Mouse (Mus musculus) forebrain, embryonic 14.5 days (tissue): ENCODE measurements around the gene Ccna1. TPM values are rescaled to one million over a fixed set of nuclear protein-coding genes. Genes with fewer than 3 reads are reported as not detected.

Experiments used
- ATAC-seq: fragments of 200-750 bp; cut with Nextera tagmentation; 2 replicates; pipeline ENCODE4 v1.8.0; 2017; ENCODE audit warnings: mild to moderate bottlenecking, moderate library complexity
- DNase-seq: peaks from one replicate; pipeline ENCODE4 v3.0.0-alpha.2; 2015; ENCODE audit warnings: low spot score
- H3K27ac ChIP-seq: fragments of 300-500 bp; sonication (generic); 2 replicates; pipeline ENCODE4 v1.5.1; 2014; ENCODE audit warnings: low read depth, mild to moderate bottlenecking, control low read depth, low read length, moderate library complexity
- H3K27me3 ChIP-seq: fragments of 300-500 bp; sonication (generic); replicated peaks from 2 replicates; pipeline ENCODE4 v1.6.1; 2014; ENCODE audit warnings: low read length, control low read depth, mixed read lengths; ENCODE audit not compliant: control insufficient read depth, insufficient read depth
- H3K36me3 ChIP-seq: fragments of 300-500 bp; sonication (generic); 2 replicates; pipeline ENCODE4 v1.6.1; 2014; ENCODE audit warnings: low read length, control low read depth; ENCODE audit not compliant: control insufficient read depth, insufficient read depth
- H3K4me1 ChIP-seq: fragments of 300-500 bp; sonication (generic); 2 replicates; pipeline ENCODE4 v1.6.1; 2014; ENCODE audit warnings: antibody characterized with exemption, low read length, control low read depth; ENCODE audit not compliant: control insufficient read depth, insufficient read depth
- H3K4me2 ChIP-seq: fragments of 300-500 bp; sonication (generic); 2 replicates; pipeline ENCODE4 v1.6.1; 2014; ENCODE audit warnings: mild to moderate bottlenecking, control low read depth, low read length
- H3K4me3 ChIP-seq: fragments of 300-500 bp; sonication (generic); 2 replicates; pipeline ENCODE4 v1.5.1; 2014; ENCODE audit warnings: low read depth, low read length, control low read depth
- H3K9ac ChIP-seq: fragments of 300-500 bp; sonication (generic); 2 replicates; pipeline ENCODE4 v1.6.1; 2014; ENCODE audit warnings: mild to moderate bottlenecking, low read length, control low read depth, moderate library complexity
- H3K9me3 ChIP-seq: fragments of 300-500 bp; sonication (generic); replicated peaks from 2 replicates; pipeline ENCODE4 v1.6.1; 2016; ENCODE audit warnings: low read length, control low read depth, mixed read lengths; ENCODE audit not compliant: control insufficient read depth
- WGBS: fragments of 180-500 bp; shearing (Covaris S2); extraction: QIAGEN DNeasy Blood & Tissue Kit; methylation state at CpG from one replicate; pipeline ENCODE4 v1.1.7; 2014; 5-methylcytosine and 5-hydroxymethylcytosine counted together
- polyA plus RNA-seq: library from polyadenylated mRNA; unstranded; fragments of >200 nt; fragmentation: Nextera tagmentation; extraction: Ambion mirVana; gene quantifications from 2 replicates; pipeline ENCODE4 v1.2.1, GENCODE M21; 2014

The Ccna1 gene
- polyA plus RNA-seq = 2.7 and 3.4 TPM in 2 replicates

DNA sequence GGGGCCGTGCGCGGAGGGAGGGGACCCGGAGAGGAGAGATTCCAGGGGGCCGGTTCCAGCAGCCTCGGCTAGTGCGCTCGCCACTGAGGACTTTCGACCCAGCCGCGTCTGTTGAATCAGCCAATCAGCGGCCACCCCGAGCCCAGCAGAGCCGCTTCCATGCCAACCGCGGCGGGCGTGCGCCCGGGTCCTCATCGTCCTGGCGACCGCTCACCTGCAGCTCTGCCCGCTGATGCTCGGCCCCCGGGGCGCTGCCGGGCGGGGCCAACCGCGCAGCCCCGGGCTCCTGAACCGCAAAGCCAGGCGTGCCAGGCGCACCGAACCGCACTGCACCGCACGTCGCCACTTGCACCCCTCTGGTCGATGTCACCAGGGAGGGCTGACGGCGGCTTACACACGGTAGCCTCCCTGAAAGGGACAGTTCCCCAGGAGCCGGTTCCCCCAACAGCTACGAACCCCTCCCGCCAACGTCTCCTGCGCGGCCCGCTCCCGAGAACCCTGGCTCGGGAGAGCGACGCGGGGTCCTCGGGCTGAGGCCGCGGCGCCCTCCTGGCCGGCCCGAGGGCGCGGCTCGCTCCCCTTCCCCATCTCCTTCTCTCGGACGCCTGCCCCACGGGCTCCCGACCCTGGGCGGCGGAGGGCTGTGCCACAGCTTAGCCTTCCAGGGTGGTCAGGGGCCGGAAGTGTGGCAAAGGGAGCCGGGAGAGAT, at the start of gene Ccna1:
Ccna1 (minus strand) TSS at position 464 of the 709 bp plus-strand sequence.
- no peaks in the 10 kb centered on the region for H3K9me3 ChIP-seq
- H3K4me1 ChIP-seq = peaks cover 10% of the 10 kb centered on the region; the same call in 1 of the 2 replicates
- DNase-seq (peak; percentile 84), ATAC-seq (peak; percentile 97)
- peak within 1 kb of the TSS; percentile 58 for H3K4me3 ChIP-seq
- H3K27ac ChIP-seq = no peak within 1 kb of the TSS
- H3K36me3 ChIP-seq = no peaks in the 10 kb centered on the region
- peak within 1 kb of the TSS; percentile 99 for H3K4me2 ChIP-seq
- under 1% methylated on average over 54 of the region's 73 CpGs for WGBS
- H3K27me3 ChIP-seq = 0 out of 2 replicates have a peak, but pooled peaks cover 4% of the 10 kb centered on the region
- peak within 1 kb of the TSS; percentile 68 for H3K9ac ChIP-seq

DNA sequence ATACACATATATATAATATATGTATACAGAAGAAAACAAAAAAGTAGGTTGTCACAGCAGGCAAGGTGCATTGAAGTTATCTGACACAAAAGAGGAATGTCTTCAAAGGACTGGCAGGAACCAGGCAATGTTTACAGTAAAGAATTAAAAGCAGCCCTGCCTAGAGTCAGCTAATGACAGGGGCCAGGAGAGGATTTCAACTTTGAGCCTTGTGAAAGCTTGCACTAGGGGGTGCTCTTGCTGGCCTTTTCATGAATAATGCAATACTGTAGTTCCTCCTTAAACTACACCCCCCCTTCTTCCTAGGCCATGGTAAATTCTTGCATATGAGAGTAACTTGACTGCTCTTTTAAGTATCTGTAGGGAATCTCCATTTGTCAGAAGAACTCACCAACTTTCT, 45.8 kb upstream of the Ccna1 start:
- no peaks in the 10 kb centered on the region for H3K36me3 ChIP-seq
- no peaks in the 10 kb centered on the region for H3K27me3 ChIP-seq
- no peak for DNase-seq
- no peak overlapping the region for H3K4me3 ChIP-seq
- H3K9me3 ChIP-seq = no peaks in the 10 kb centered on the region
- H3K9ac ChIP-seq = no peak overlapping the region
- ATAC-seq = no peak
- 0 out of 2 replicates have a peak, but pooled peaks cover 8% of the 10 kb centered on the region for H3K4me1 ChIP-seq
- no peak overlapping the region for H3K27ac ChIP-seq
- H3K4me2 ChIP-seq = no peak overlapping the region

DNA sequence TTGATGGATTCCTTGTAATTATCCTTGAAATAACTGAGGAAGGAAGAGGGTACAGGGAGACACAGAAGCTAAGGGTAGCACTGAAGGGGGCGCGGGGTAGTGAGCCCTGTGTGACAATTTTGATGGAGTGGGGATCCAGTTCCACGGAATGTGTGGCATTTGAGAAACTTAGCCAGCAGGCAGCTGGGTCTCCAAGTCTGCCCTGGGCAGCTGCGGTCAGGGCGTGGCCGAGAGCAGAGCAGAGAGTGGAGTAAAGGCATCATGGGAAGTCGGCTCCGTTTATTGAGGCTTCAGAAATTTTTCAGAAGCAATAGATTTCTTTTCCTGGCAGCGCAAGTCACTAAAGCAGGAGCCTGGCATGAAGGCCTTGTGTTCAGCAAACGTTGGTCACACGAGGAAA, 43.7 kb upstream of the Ccna1 start:
- DNase-seq (no peak), ATAC-seq (no peak)
- Histone ChIP-seq H3K9me3 (no peaks in the 10 kb centered on the region), H3K27ac (no peak overlapping the region), H3K4me3 (no peak overlapping the region), H3K9ac (no peak overlapping the region), H3K36me3 (no peaks in the 10 kb centered on the region), H3K4me1 (0 out of 2 replicates have a peak, but pooled peaks cover 8% of the 10 kb centered on the region), H3K27me3 (no peaks in the 10 kb centered on the region), H3K4me2 (no peak overlapping the region)
- WGBS = 88% methylated on average over 11 of the region's 11 CpGs

DNA sequence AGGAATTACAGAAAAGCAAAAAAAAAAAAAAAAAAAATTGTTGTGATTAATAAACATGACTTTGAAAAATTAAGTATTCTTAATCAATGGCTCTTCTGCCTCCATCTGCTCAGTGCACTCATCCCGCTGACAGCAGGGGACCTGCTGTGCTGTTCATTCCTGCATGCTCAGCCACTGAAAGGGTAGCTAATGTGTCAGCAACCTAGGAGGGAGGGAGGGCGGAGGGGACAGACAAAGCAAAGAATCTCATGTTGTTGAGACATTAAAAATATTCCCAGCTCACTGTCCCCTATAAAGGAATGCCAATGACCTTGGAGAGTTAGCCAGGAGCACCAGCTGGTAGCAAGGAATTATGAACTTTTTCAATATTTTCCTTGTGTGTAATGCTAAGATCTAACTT, 42.7 kb upstream of the Ccna1 start:
- no peak overlapping the region for H3K27ac ChIP-seq
- no peaks in the 10 kb centered on the region for H3K9me3 ChIP-seq
- H3K4me3 ChIP-seq = no peak overlapping the region
- no peaks in the 10 kb centered on the region for H3K27me3 ChIP-seq
- 15% methylated on average over 2 of the region's 2 CpGs for WGBS
- H3K4me2 ChIP-seq = no peak overlapping the region
- ATAC-seq (peak; percentile 70; the same call in 1 of the 2 replicates), DNase-seq (peak; percentile 60)
- H3K36me3 ChIP-seq = no peaks in the 10 kb centered on the region
- 0 out of 2 replicates have a peak, but pooled peaks cover 8% of the 10 kb centered on the region for H3K4me1 ChIP-seq
- H3K9ac ChIP-seq = no peak overlapping the region

DNA sequence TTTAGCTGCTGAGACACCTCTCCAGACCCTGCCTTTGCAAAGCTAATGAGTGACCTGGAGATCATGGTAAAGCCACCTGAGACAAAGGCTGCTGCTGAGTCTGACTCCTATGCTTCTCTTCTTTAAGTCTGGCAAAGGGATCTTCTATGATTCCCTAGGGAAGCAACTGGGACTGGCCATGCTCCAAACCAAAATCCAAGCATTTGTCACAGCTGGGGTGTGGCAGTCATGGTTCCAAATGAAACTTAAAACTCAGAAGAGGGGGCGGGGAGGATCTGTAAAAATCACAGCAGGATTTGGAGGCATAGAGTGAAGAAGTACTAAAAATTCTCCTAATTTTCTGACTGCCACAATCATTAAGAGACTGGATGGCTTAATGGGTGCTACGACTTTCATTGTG, 41.9 kb upstream of the Ccna1 start:
- ATAC-seq = no peak

DNA sequence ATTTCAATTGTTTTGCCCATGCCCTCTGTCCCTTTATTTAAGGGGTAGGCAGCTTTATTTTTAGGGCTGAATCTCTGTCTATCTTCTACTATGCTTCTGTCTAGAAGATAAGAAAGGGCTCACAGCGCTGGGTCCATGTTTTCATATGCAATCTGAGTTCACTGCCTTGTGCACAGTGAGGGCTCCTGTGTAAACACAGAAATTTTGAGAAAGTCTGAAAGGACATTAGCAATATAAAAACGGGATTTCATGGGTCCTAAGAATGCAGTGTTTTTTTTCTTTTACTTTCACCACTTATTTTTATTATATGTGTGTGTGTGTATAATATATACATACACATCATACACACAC, 41.3 kb upstream of the Ccna1 start:
- DNase-seq (no peak), ATAC-seq (no peak)
- Histone ChIP-seq H3K4me2 (no peak overlapping the region), H3K36me3 (no peaks in the 10 kb centered on the region), H3K9me3 (no peaks in the 10 kb centered on the region), H3K27me3 (no peaks in the 10 kb centered on the region), H3K4me3 (no peak overlapping the region), H3K9ac (no peak overlapping the region), H3K27ac (no peak overlapping the region), H3K4me1 (0 out of 2 replicates have a peak, but pooled peaks cover 8% of the 10 kb centered on the region)
- WGBS = 68% methylated on average over 2 of the region's 2 CpGs

More for the DNA sequence above, 41.9 kb upstream of the Ccna1 start:
- DNase-seq = no peak
- no peaks in the 10 kb centered on the region for H3K9me3 ChIP-seq
- no peaks in the 10 kb centered on the region for H3K36me3 ChIP-seq
- H3K4me2 ChIP-seq = no peak overlapping the region
- H3K4me1 ChIP-seq = 0 out of 2 replicates have a peak, but pooled peaks cover 8% of the 10 kb centered on the region
- H3K4me3 ChIP-seq = no peak overlapping the region
- H3K9ac ChIP-seq = no peak overlapping the region
- H3K27ac ChIP-seq = no peak overlapping the region
- no peaks in the 10 kb centered on the region for H3K27me3 ChIP-seq
- WGBS = 54% methylated on average over 2 of the region's 2 CpGs

DNA sequence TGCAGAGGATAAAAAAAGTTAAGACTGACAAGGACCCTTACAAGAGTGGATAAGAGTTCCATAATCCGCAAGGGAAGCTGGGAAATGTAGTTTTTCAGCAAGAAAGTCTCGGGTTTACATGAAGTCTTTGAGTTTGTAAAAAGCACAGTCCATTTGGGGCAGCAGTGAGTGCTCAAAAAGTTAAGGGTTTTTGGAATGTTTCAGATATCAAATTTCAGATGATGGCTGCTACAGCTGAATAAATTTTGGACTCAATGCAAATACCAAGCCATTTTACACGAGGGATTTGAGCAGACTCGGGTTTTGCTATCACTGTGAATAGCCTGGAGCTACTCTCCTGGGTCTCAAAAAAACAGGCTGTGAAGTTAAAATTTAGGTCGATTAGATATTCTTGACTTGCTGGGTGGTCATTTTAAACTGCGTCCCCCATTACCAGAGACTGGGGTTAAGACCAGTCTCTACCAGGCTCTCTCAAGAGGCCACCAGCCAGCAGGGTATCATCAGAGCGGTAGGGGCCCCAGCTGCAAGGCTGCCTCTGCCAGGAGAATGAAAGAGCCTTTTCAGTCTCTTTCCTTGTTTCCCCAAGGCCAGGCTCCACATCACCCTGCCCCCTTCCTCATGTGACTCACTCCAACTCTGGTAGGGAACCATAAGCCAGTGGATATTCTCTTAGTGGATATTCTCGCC, 40.8 kb upstream of the Ccna1 start:
- DNase-seq = peak; percentile 49
- H3K4me2 ChIP-seq = no peak overlapping the region

DNA sequence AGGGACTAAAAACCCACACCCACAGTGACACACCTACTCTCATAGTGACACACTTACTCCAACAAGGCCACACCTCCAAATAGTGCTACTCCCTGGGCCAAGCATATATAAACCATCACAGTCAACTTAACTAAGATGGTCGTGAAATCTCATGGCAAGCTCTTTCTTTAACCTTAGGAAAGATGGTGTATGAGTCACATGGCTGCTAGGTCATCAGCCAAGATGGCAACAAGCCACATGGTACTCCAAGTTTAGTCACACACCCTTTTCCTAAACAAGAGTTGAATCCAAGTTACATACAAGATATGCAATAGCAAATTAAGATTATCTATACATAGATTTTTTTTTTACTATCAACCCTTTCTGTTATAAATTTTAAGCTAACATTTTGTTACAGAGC, 37.9 kb upstream of the Ccna1 start:
- Histone ChIP-seq H3K9me3 (no peaks in the 10 kb centered on the region), H3K4me3 (no peak overlapping the region), H3K4me1 (0 out of 2 replicates have a peak, but pooled peaks cover 7% of the 10 kb centered on the region), H3K9ac (no peak overlapping the region), H3K36me3 (no peaks in the 10 kb centered on the region), H3K4me2 (no peak overlapping the region), H3K27me3 (no peaks in the 10 kb centered on the region), H3K27ac (no peak overlapping the region)
- no peak for ATAC-seq
- 88% methylated on average over 1 of the region's 1 CpGs for whole genome bisulfite sequencing
- DNase-seq = no peak

More for the DNA sequence above, 40.8 kb upstream of the Ccna1 start:
- Histone ChIP-seq H3K4me1 (0 out of 2 replicates have a peak, but pooled peaks cover 8% of the 10 kb centered on the region), H3K9ac (no peak overlapping the region), H3K27ac (no peak overlapping the region), H3K27me3 (no peaks in the 10 kb centered on the region), H3K36me3 (no peaks in the 10 kb centered on the region), H3K9me3 (no peaks in the 10 kb centered on the region), H3K4me3 (no peak overlapping the region)
- ATAC-seq = peak; percentile 81
- WGBS = 20% methylated on average over 8 of the region's 8 CpGs

DNA sequence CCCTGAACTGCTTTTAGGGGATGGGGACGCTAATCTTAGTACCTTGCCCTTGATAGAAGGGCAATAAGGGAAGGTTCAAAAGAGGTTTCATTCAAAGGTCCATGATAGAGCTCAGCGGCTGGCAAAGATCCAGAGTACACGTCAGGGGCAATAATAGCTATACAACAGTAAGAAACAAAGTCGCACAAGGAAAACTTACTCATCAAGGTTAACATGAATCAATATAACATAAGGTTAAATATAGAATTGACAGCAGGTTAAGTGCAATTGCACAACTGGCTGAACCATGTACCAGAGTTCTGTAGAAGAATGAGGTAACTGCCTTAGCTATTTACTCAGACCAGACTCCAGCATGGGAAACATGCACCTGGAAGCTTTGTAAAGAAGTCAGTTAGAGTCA, 34.0 kb upstream of the Ccna1 start:
- no peak overlapping the region for H3K27ac ChIP-seq
- H3K27me3 ChIP-seq = no peaks in the 10 kb centered on the region
- H3K4me2 ChIP-seq = no peak overlapping the region
- no peaks in the 10 kb centered on the region for H3K9me3 ChIP-seq
- DNase-seq (no peak), ATAC-seq (no peak)
- no peaks in the 10 kb centered on the region for H3K36me3 ChIP-seq
- WGBS = 61% methylated on average over 4 of the region's 4 CpGs
- H3K4me3 ChIP-seq = no peak overlapping the region
- H3K9ac ChIP-seq = no peak overlapping the region
- 0 out of 2 replicates have a peak, but pooled peaks cover 2% of the 10 kb centered on the region for H3K4me1 ChIP-seq
